Mouse (Mus musculus) frontal cortex, postnatal 10 days (tissue): ENCODE data around the gene Sema4c.

ENCODE experiments used
- DNase-seq, 2 experiments: peaks; one replicate each; pipeline ENCODE4 v3.0.0; 2022; ENCODE audit warnings: low spot score in 2 of 2, mixed read lengths in 1 of 2

Gene Sema4c

GRCm38 (mm10) chr1:36558031-36558993 lies at the start of gene Sema4c:
TSS of gene Sema4c (minus strand) at chr1:36558349.
- DNase-seq: peak; percentile 62 to 79

- DNase-seq: peak; percentile 43 to 75
Observed at GRCm38 (mm10) chr1:36606951-36607350, 48.8 kb upstream of the Sema4c start.

- DNase-seq: no peak
Observed at GRCm38 (mm10) chr1:36604254-36605156, 46.4 kb upstream of the Sema4c start.

GRCm38 (mm10) chr1:36603361-36603760 lies 45.2 kb upstream of the Sema4c start:
- peak; percentile 60 to 62 for DNase-seq

- no peak for DNase-seq
Observed at GRCm38 (mm10) chr1:36602271-36602670, 44.1 kb upstream of the Sema4c start.

- no peak for DNase-seq
Observed at GRCm38 (mm10) chr1:36598411-36598810, 40.3 kb upstream of the Sema4c start.

GRCm38 (mm10) chr1:36596114-36596513 lies 38.0 kb upstream of the Sema4c start:
- DNase-seq: no peak

GRCm38 (mm10) chr1:36595167-36595931 lies 37.2 kb upstream of the Sema4c start:
- no peak for DNase-seq

- no peak for DNase-seq
Observed at GRCm38 (mm10) chr1:36593099-36593498, 35.0 kb upstream of the Sema4c start.

GRCm38 (mm10) chr1:36591408-36591807 lies 33.3 kb upstream of the Sema4c start:
- DNase-seq: no peak

- no peak for DNase-seq
Observed at GRCm38 (mm10) chr1:36590664-36591063, 32.5 kb upstream of the Sema4c start.

GRCm38 (mm10) chr1:36589486-36589885 lies 31.3 kb upstream of the Sema4c start:
- no peak for DNase-seq

- no peak for DNase-seq
Observed at GRCm38 (mm10) chr1:36588476-36589450, 30.6 kb upstream of the Sema4c start.

GRCm38 (mm10) chr1:36587860-36588259 lies 29.7 kb upstream of the Sema4c start:
- DNase-seq: no peak

- DNase-seq: no peak
Observed at GRCm38 (mm10) chr1:36586288-36586687, 28.1 kb upstream of the Sema4c start.

GRCm38 (mm10) chr1:36583408-36584116 lies 25.4 kb upstream of the Sema4c start:
- no peak for DNase-seq

GRCm38 (mm10) chr1:36582211-36582610 lies 24.1 kb upstream of the Sema4c start:
- no peak for DNase-seq

- DNase-seq: no peak
Observed at GRCm38 (mm10) chr1:36581260-36581659, 23.1 kb upstream of the Sema4c start.

- peak; percentile 55 to 66 for DNase-seq
Observed at GRCm38 (mm10) chr1:36580384-36581207, 22.4 kb upstream of the Sema4c start.
